Mouse (Mus musculus) kidney, postnatal 0 days (tissue): ENCODE results near the gene Slc2a3. TPM values are rescaled to one million over a fixed set of nuclear protein-coding genes. Genes with fewer than 3 reads are reported as not detected.

Experiments used
- ATAC-seq: fragments of 200-750 bp; cut with Nextera tagmentation; replicated peaks from 2 replicates; pipeline ENCODE4 v1.8.0; 2017; ENCODE audit warnings: low read depth, moderate number of reproducible peaks, moderate TSS enrichment, moderate library complexity; ENCODE audit not compliant: low FRiP score
- DNase-seq: peaks from one replicate; pipeline ENCODE4 v3.0.0-alpha.2; 2016; ENCODE audit warnings: low spot score
- H3K27ac ChIP-seq: fragments of 300-500 bp; sonication (generic); 2 replicates; pipeline ENCODE4 v1.5.1; 2014; ENCODE audit warnings: mild to moderate bottlenecking
- H3K27me3 ChIP-seq: fragments of 300-500 bp; sonication (generic); 2 replicates; pipeline ENCODE4 v1.6.1; 2014; ENCODE audit warnings: low read length, mixed read lengths; ENCODE audit not compliant: insufficient read depth
- H3K36me3 ChIP-seq: fragments of 300-500 bp; sonication (generic); 2 replicates; pipeline ENCODE4 v1.6.1; 2014; ENCODE audit warnings: low read length, mixed read lengths; ENCODE audit not compliant: insufficient read depth
- H3K4me1 ChIP-seq: fragments of 300-500 bp; sonication (generic); replicated peaks from 2 replicates; pipeline ENCODE4 v1.6.1; 2014; ENCODE audit warnings: antibody characterized with exemption, low read length, mixed read lengths; ENCODE audit not compliant: insufficient read depth
- H3K4me2 ChIP-seq: fragments of 300-500 bp; sonication (generic); 2 replicates; pipeline ENCODE4 v1.6.1; 2014; ENCODE audit warnings: mild to moderate bottlenecking, low read length, moderate library complexity, mixed read lengths
- H3K4me3 ChIP-seq: fragments of 300-500 bp; sonication (generic); replicated peaks from 2 replicates; pipeline ENCODE4 v1.5.1; 2014; ENCODE audit warnings: low read depth, low read length
- H3K9ac ChIP-seq: fragments of 300-500 bp; sonication (generic); 2 replicates; pipeline ENCODE4 v1.6.1; 2014; ENCODE audit warnings: low read depth, low read length
- H3K9me3 ChIP-seq: fragments of 300-500 bp; sonication (generic); replicated peaks from 2 replicates; pipeline ENCODE4 v1.6.1; 2016; ENCODE audit warnings: low read length, inconsistent platforms, mixed read lengths
- CTCF ChIP-seq: IDR thresholded peaks from 2 replicates; pipeline ENCODE4 v1.5.1; 2016; ENCODE audit warnings: antibody characterized with exemption, low read depth, mild to moderate bottlenecking, moderate library complexity
- WGBS: fragments of 180-500 bp; shearing (Covaris S2); extraction: QIAGEN DNeasy Blood & Tissue Kit; methylation state at CpG from one replicate; pipeline ENCODE4 v1.1.7; 2014; 5-methylcytosine and 5-hydroxymethylcytosine counted together
- polyA plus RNA-seq: library from polyadenylated mRNA; unstranded; fragments of >200 nt; fragmentation: Nextera tagmentation; extraction: Ambion mirVana; gene quantifications from 2 replicates; pipeline ENCODE4 v1.2.1, GENCODE M21; 2015

Gene Slc2a3
- polyA plus RNA-seq, 1 experiment from 2014 or later, result 4.1 TPM

GRCm38 (mm10) chr6:122784866-122785265, 16.6 kb downstream of the Slc2a3 start:
- DNase-seq (no peak), ATAC-seq (no peak)
- 99% methylated on average over 3 of the region's 3 CpGs for WGBS
- Histone ChIP-seq H3K9me3 (no peaks in the 10 kb centered on the region), H3K27ac (no peak overlapping the region), H3K36me3 (no peaks in the 10 kb centered on the region), H3K4me3 (no peak overlapping the region), H3K4me2 (no peak overlapping the region), H3K9ac (no peak overlapping the region), H3K4me1 (no peaks in the 10 kb centered on the region), H3K27me3 (no peaks in the 10 kb centered on the region)
- peak; percentile 47; the same call in 1 of the 2 replicates for TF ChIP-seq CTCF

DNA sequence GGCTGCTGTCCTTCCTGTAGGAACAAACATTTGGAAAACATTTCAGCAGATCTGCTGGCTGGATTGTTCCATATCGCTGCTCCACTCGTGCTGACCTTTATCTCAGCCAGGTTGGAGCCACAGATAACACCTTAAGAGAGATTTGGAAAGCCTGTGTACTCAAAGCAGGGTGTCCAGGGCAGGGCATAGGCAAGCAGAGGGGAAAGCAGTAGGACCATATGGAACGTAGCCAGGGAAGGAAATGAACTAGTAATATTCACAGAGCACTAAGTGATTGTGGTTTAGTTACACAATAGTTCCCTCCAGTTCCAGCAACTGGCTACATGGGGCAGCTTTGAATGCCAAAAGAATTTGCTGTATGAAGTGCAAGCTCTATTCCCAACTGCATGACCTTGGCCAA, 19.3 kb downstream of the Slc2a3 start:
- H3K36me3 ChIP-seq, result no peaks in the 10 kb centered on the region
- no peak for ATAC-seq
- DNase-seq, result no peak
- H3K9me3 ChIP-seq, result no peaks in the 10 kb centered on the region
- H3K9ac ChIP-seq, result no peak overlapping the region
- no peak overlapping the region for H3K4me3 ChIP-seq
- H3K27me3 ChIP-seq, result no peaks in the 10 kb centered on the region
- WGBS, result 59% methylated on average over 3 of the region's 3 CpGs
- TF ChIP-seq CTCF, result no peak
- no peak overlapping the region for H3K4me2 ChIP-seq
- H3K27ac ChIP-seq, result no peak overlapping the region
- H3K4me1 ChIP-seq, result no peaks in the 10 kb centered on the region

DNA sequence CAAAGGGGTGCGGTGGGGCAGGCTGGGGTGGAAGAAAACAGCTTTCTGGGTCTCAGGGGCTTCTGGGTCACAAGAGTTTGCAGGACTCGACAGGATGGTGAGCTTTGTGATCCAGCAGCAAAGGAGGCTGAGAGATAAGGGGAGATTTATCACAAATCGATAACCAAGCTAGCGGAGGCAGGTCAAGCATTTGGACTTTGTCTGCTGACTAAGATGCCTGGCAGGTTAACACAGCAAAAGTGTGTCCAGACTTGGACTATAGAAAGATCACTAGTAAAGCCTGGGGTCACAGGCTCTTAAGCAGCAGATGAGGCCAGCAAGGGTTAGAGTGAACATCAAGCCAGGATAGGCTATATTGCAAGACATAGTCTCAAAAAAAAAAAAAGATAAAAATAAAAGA, 20.3 kb downstream of the Slc2a3 start:
- Histone ChIP-seq H3K4me1 (no peaks in the 10 kb centered on the region), H3K9ac (no peak overlapping the region), H3K9me3 (no peaks in the 10 kb centered on the region), H3K27me3 (no peaks in the 10 kb centered on the region), H3K36me3 (no peaks in the 10 kb centered on the region), H3K4me2 (no peak overlapping the region), H3K27ac (no peak overlapping the region), H3K4me3 (no peak overlapping the region)
- ATAC-seq, result no peak
- DNase-seq, result no peak
- TF ChIP-seq CTCF, result no peak
- 84% methylated on average over 4 of the region's 4 CpGs for WGBS

- 70% methylated on average over 1 of the region's 1 CpGs for WGBS
- no peaks in the 10 kb centered on the region for H3K27me3 ChIP-seq
- no peak overlapping the region for H3K4me2 ChIP-seq
- ATAC-seq (no peak), DNase-seq (no peak)
- H3K36me3 ChIP-seq, result no peaks in the 10 kb centered on the region
- H3K4me3 ChIP-seq, result no peak overlapping the region
- no peak overlapping the region for H3K27ac ChIP-seq
- TF ChIP-seq CTCF, result 0 out of 2 replicates have a peak, but pooled peaks have one; percentile 2
- H3K9me3 ChIP-seq, result no peaks in the 10 kb centered on the region
- no peaks in the 10 kb centered on the region for H3K4me1 ChIP-seq
- no peak overlapping the region for H3K9ac ChIP-seq
Measured at GRCm38 (mm10) chr6:122779916-122780315, 21.5 kb downstream of the Slc2a3 start.

DNA sequence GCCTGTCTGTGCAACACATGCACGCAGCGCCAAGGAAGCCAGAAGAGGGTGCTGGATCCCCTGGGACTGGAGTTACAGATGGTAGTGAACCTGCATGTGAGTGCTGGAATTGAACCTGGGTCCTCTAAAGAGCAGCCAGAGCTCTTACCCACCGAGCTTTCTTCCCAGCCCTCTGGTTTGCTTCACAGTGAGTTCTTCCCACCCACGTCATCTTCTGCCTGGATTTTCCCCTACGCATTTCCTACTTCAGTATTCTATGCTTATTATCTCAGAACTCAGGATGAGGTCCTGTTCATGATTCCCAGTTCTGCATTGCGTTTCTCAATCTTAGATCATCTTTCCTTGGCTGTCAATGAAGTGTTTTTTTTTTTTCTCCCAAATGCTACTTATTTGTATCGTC, 25.4 kb downstream of the Slc2a3 start:
- Histone ChIP-seq H3K4me2 (no peak overlapping the region), H3K36me3 (no peaks in the 10 kb centered on the region), H3K27ac (no peak overlapping the region), H3K4me1 (no peaks in the 10 kb centered on the region), H3K27me3 (no peaks in the 10 kb centered on the region), H3K9ac (no peak overlapping the region), H3K4me3 (no peak overlapping the region), H3K9me3 (no peaks in the 10 kb centered on the region)
- no peak for DNase-seq
- no peak for TF ChIP-seq CTCF
- 85% methylated on average over 7 of the region's 7 CpGs for WGBS
- ATAC-seq, result no peak

GRCm38 (mm10) chr6:122774345-122774744, 27.1 kb downstream of the Slc2a3 start:
- no peaks in the 10 kb centered on the region for H3K9me3 ChIP-seq
- no peaks in the 10 kb centered on the region for H3K36me3 ChIP-seq
- H3K9ac ChIP-seq, result no peak overlapping the region
- TF ChIP-seq CTCF, result no peak
- WGBS, result 100% methylated on average over 1 of the region's 1 CpGs
- no peak overlapping the region for H3K27ac ChIP-seq
- H3K4me1 ChIP-seq, result no peaks in the 10 kb centered on the region
- H3K27me3 ChIP-seq, result no peaks in the 10 kb centered on the region
- no peak overlapping the region for H3K4me2 ChIP-seq
- ATAC-seq (no peak), DNase-seq (no peak)
- no peak overlapping the region for H3K4me3 ChIP-seq

- no peaks in the 10 kb centered on the region for H3K9me3 ChIP-seq
- no peak overlapping the region for H3K4me3 ChIP-seq
- no peaks in the 10 kb centered on the region for H3K27me3 ChIP-seq
- DNase-seq, result no peak
- no peak overlapping the region for H3K4me2 ChIP-seq
- ATAC-seq, result no peak
- no peaks in the 10 kb centered on the region for H3K36me3 ChIP-seq
- no peak overlapping the region for H3K9ac ChIP-seq
- WGBS, result 58% methylated on average over 6 of the region's 6 CpGs
- no peak for TF ChIP-seq CTCF
- no peak overlapping the region for H3K27ac ChIP-seq
- no peaks in the 10 kb centered on the region for H3K4me1 ChIP-seq
Measured at GRCm38 (mm10) chr6:122772701-122773100, 28.7 kb downstream of the Slc2a3 start.
